Mouse (Mus musculus) liver, adult (tissue): ENCODE data around the gene Smarcd3.

Source experiments
- GATA4 ChIP-seq: IDR thresholded peaks from 2 replicates; pipeline ENCODE4 v1.6.1; 2014; ENCODE audit warnings: mild to moderate bottlenecking, low read length; ENCODE audit not compliant: insufficient replicate concordance

The Smarcd3 gene

GRCm38 (mm10) chr5:24604080-24604655 lies 20.0 kb downstream of the Smarcd3 start:
- no peak; the same call in 1 of the 2 replicates for TF ChIP-seq GATA4

GRCm38 (mm10) chr5:24603431-24604010 lies 20.7 kb downstream of the Smarcd3 start:
- TF ChIP-seq GATA4: no peak

DNA sequence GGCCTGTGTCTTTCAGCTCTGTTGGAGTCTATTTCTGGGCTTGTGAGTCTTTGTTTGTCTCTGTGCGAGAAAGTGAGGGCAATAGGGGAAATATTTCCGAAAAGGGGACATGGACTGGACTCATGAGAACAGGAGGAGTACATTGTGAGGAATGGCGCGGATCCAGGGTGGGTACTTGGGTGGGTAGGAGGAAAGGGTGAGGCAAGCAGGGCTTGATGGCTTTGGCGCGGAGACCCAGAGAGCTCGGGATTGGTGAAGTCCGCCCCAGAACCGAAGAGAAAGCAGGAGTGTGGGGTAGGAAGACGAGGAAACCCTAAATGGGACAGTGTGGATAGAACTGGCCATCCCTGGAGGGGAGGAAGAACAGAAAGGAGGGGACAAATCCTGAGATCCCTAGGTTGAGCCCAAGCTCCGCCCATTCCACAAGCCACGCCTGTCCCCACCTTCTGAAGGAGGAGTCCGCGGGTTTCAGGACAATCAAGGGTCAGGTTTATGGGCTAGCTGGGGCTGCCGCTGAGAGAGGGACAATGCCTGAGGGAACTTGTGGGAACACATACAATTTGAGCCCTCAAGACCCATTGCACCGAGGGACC lies 21.4 kb downstream of the Smarcd3 start:
- TF ChIP-seq GATA4: no peak

- TF ChIP-seq GATA4: peak; percentile 63; the same call in 1 of the 2 replicates
These were observed 22.1 kb downstream of the Smarcd3 start for GRCm38 (mm10) chr5:24601911-24602750.

- no peak for TF ChIP-seq GATA4
These were observed 23.0 kb downstream of the Smarcd3 start for GRCm38 (mm10) chr5:24601071-24601835.

GRCm38 (mm10) chr5:24600236-24600635 lies 24.0 kb downstream of the Smarcd3 start:
- TF ChIP-seq GATA4: no peak

- no peak for TF ChIP-seq GATA4
These were observed 25.1 kb downstream of the Smarcd3 start for GRCm38 (mm10) chr5:24599137-24599536.

GRCm38 (mm10) chr5:24598570-24599006 lies 25.6 kb downstream of the Smarcd3 start:
- TF ChIP-seq GATA4: no peak

DNA sequence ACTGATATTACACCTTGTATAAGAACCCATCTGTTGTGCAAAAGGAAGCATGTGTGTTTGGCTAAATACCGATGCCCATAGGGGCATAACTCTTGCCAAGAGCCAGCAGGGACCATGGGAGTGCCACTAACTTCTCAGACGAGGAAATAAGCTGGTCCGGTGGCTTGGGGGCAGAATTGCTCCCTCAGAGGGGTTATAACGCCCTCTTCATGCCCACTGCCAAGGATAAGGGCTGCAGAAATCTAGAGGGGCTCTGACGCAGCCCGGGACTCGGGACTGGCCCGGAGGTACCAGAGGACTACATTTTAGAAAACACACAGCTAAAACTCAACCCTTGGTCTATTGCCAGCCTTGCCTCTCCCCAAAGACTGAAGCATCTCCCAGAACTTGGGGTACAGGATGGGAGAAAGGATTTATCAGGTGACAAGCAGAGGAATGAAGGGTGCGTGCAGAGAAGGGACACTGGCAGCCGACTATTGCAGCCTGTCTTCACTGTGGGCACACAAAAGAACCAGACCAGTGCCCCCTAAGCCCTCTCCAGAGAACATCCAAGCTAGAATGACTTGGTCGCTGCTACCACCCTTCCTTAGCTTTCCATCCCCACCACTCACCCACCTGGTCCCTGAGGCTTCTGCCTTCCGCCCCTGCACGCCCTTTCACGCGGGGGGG lies 26.2 kb downstream of the Smarcd3 start:
- TF ChIP-seq GATA4: no peak

GRCm38 (mm10) chr5:24597221-24597728 lies 26.9 kb downstream of the Smarcd3 start:
- no peak for TF ChIP-seq GATA4

DNA sequence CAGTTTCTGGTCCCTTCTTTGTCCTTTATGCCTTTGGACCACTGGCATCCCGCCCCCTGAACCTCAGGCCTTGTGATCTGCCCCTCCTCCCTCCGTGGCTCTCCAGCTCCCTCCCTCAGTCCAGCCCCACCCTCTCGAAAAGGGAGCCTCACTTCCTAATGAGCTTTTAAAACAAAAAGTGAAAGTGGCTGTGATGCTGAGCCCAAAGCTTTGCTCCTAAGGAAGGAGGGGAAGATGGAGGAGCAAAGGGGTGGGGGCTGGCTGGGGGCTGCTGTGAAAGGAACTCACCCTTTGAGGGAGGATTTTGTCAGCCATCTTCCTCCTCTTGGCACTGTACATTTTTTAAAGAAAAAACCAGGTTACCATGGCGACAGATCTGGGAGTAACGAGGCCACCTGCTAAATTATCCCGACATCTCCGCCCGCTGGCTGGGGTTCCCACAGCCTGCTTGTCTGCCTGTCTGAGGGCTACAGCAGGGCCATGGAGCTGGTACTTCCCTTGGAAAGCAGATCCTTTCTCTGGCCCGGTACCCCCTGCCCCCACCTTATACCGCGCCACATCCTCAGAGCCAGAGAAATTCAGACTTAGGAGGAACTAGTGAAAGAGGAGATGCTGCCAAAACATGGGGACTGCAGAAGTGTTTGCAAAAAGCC lies 27.6 kb downstream of the Smarcd3 start:
- TF ChIP-seq GATA4: no peak

GRCm38 (mm10) chr5:24595786-24596380 lies 28.3 kb downstream of the Smarcd3 start:
- no peak for TF ChIP-seq GATA4

DNA sequence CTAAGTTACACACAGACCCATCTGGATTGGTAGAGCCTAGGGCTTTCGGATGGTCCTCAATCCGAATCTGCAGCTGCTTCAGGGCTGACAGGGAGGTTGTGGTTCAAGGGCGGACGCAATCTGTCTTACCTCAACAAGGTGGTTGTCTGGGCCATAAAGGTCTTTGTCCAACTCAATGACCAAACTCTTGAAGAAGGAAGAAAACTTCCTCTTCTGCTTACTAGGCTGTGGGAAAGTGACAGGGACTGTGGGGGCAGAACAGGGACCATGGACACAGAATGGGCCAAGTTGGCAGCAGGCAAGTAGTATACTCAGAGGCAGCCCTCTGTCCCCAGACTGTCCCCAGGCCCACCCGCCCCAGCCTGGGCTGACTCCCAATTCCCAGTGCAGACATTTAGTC lies 28.9 kb downstream of the Smarcd3 start:
- TF ChIP-seq GATA4: no peak
